Mouse (Mus musculus) liver, embryonic 14.5 days (tissue): ENCODE data around the gene Dner. TPM values are rescaled to one million over a fixed set of nuclear protein-coding genes. Genes with fewer than 3 reads are reported as not detected.

Experiments used
- ATAC-seq: fragments of 200-750 bp; cut with Nextera tagmentation; 2 replicates; pipeline ENCODE4 v1.8.0; 2017; ENCODE audit warnings: moderate number of reproducible peaks, mild to moderate bottlenecking, moderate library complexity; ENCODE audit not compliant: insufficient read depth
- DNase-seq, 3 experiments: peaks; one replicate each; pipeline ENCODE4 v3.0.0-alpha.2; 2012 to 2013; ENCODE audit warnings: low read depth in 3 of 3, low spot score in 3 of 3
- H3K27ac ChIP-seq: fragments of 300-500 bp; sonication (generic); 2 replicates; pipeline ENCODE4 v1.5.1; 2014; ENCODE audit warnings: moderate library complexity, mild to moderate bottlenecking, control low read depth, inconsistent platforms
- H3K27me3 ChIP-seq: fragments of 300-500 bp; sonication (generic); 2 replicates; pipeline ENCODE4 v1.6.1; 2014; ENCODE audit warnings: mild to moderate bottlenecking, low read length, moderate library complexity; ENCODE audit not compliant: control insufficient read depth, insufficient read depth
- H3K36me3 ChIP-seq: fragments of 300-500 bp; sonication (generic); replicated peaks from 2 replicates; pipeline ENCODE4 v1.6.1; 2014; ENCODE audit warnings: low read depth; ENCODE audit not compliant: control insufficient read depth, insufficient read depth
- H3K4me1 ChIP-seq, 2 experiments: fragments of 200-500 bp in 1 of 2; fragments of 300-500 bp in 1 of 2; sonication (generic) in 1 of 2; replicated peaks; 2 replicates each; pipeline ENCODE4 v1.6.1; 2012 to 2014; ENCODE audit warnings: antibody characterized with exemption in 1 of 2, inconsistent platforms in 1 of 2, low read length in 1 of 2; ENCODE audit not compliant: control insufficient read depth in 2 of 2, insufficient read depth in 2 of 2
- H3K4me2 ChIP-seq: fragments of 300-500 bp; sonication (generic); 2 replicates; pipeline ENCODE4 v1.6.1; 2014; ENCODE audit warnings: low read depth, mild to moderate bottlenecking, control low read depth, moderate library complexity
- H3K4me3 ChIP-seq, 2 experiments: fragments of 200-500 bp in 1 of 2; fragments of 300-500 bp in 1 of 2; sonication (generic) in 1 of 2; 2 replicates each; pipeline ENCODE4 v1.5.1; 2012 to 2014; ENCODE audit warnings: low read depth in 2 of 2, low read length in 2 of 2, mild to moderate bottlenecking in 2 of 2, control low read depth in 1 of 2, inconsistent platforms in 1 of 2, moderate library complexity in 1 of 2; ENCODE audit not compliant: insufficient read depth in 1 of 2
- H3K9ac ChIP-seq: fragments of 300-500 bp; sonication (generic); replicated peaks from 2 replicates; pipeline ENCODE4 v1.6.1; 2014; ENCODE audit warnings: mild to moderate bottlenecking, control low read depth, moderate library complexity
- H3K9me3 ChIP-seq: fragments of 300-500 bp; sonication (generic); 2 replicates; pipeline ENCODE4 v1.6.1; 2016; ENCODE audit warnings: low read length, mixed read lengths; ENCODE audit not compliant: control insufficient read depth
- CTCF ChIP-seq: IDR thresholded peaks from 2 replicates; pipeline ENCODE4 v1.5.1; 2016; ENCODE audit warnings: antibody characterized with exemption, low read depth, control low read depth
- EP300 ChIP-seq: IDR thresholded peaks from 2 replicates; pipeline ENCODE4 v1.6.1; 2016; ENCODE audit warnings: antibody characterized with exemption, low read depth
- WGBS: fragments of 180-500 bp; shearing (Covaris S2); extraction: QIAGEN DNeasy Blood & Tissue Kit; methylation state at CpG from one replicate; pipeline ENCODE4 v1.1.7; 2014; ENCODE audit not compliant: insufficient replicate concordance; 5-methylcytosine and 5-hydroxymethylcytosine counted together
- polyA plus RNA-seq, 2 experiments: library from polyadenylated mRNA; depleted of rRNA in 1 of 2; stranded (reverse) in 1 of 2; unstranded in 1 of 2; fragments of >200 nt; fragmentation: Nextera tagmentation in 1 of 2; extraction: Ambion mirVana in 1 of 2; gene quantifications; 2 replicates each; pipeline versions ENCODE4 v1.2.1 to v1.2.3; 2012 to 2014

Dner gene
- polyA plus RNA-seq, 2 experiments = 0.02 TPM; not detected in 1

GRCm38 (mm10) chr1:84417761-84418238 lies 278.2 kb downstream of the Dner start:
- WGBS = 71% methylated on average over 9 of the region's 9 CpGs
- no peaks in the 10 kb centered on the region for H3K9me3 ChIP-seq
- no peak overlapping the region for H3K4me2 ChIP-seq
- H3K4me1 ChIP-seq = no peaks in the 10 kb centered on the region
- no peak overlapping the region for H3K4me3 ChIP-seq
- ATAC-seq = no peak
- TF ChIP-seq EP300 = no peak
- no peak for TF ChIP-seq CTCF
- no peaks in the 10 kb centered on the region for H3K36me3 ChIP-seq
- H3K27ac ChIP-seq = no peak overlapping the region
- H3K9ac ChIP-seq = no peak overlapping the region
- H3K27me3 ChIP-seq = no peaks in the 10 kb centered on the region
- no peak for DNase-seq

GRCm38 (mm10) chr1:84417276-84417675 lies 278.7 kb downstream of the Dner start:
- TF ChIP-seq CTCF (no peak), EP300 (no peak)
- Histone ChIP-seq H3K4me2 (no peak overlapping the region), H3K9me3 (no peaks in the 10 kb centered on the region), H3K9ac (no peak overlapping the region), H3K4me3 (no peak overlapping the region), H3K27me3 (no peaks in the 10 kb centered on the region), H3K27ac (no peak overlapping the region), H3K4me1 (no peaks in the 10 kb centered on the region), H3K36me3 (no peaks in the 10 kb centered on the region)
- WGBS = 65% methylated on average over 6 of the region's 6 CpGs
- no peak for ATAC-seq
- no peak for DNase-seq

DNA sequence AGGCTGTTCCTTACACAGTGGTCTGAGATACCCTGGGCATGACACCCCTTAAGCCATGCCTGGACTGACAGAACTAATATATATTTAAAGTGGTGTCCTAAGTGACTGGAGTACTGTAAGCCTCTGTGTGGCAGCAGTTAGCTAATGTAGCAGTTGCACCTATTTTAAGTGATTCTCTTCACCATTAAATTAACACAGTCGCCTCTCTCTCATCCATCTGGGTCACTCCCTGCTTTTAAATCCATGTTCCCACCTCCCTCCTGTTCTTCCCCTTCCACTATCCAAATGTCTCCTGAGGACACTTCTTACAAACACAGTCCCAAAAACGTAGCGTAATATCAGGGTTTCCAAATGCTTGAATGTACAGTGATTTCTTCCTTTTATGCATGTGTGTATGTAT lies 281.6 kb downstream of the Dner start:
- no peaks in the 10 kb centered on the region for H3K9me3 ChIP-seq
- TF ChIP-seq CTCF (no peak), EP300 (no peak)
- no peak overlapping the region for H3K27ac ChIP-seq
- DNase-seq (no peak), ATAC-seq (no peak)
- no peaks in the 10 kb centered on the region for H3K27me3 ChIP-seq
- H3K4me1 ChIP-seq = no peaks in the 10 kb centered on the region
- H3K36me3 ChIP-seq = no peaks in the 10 kb centered on the region
- H3K4me2 ChIP-seq = no peak overlapping the region
- WGBS = 64% methylated on average over 3 of the region's 3 CpGs
- no peak overlapping the region for H3K4me3 ChIP-seq
- no peak overlapping the region for H3K9ac ChIP-seq

GRCm38 (mm10) chr1:84409514-84409913 lies 286.5 kb downstream of the Dner start:
- 58% methylated on average over 2 of the region's 2 CpGs for WGBS
- H3K9me3 ChIP-seq = no peaks in the 10 kb centered on the region
- H3K4me2 ChIP-seq = no peak overlapping the region
- TF ChIP-seq CTCF (no peak), EP300 (no peak)
- no peak overlapping the region for H3K27ac ChIP-seq
- peaks cover 0 to 2% of the 10 kb centered on the region in 2 experiments; a peak in 1 of 4 replicates for H3K4me1 ChIP-seq
- ATAC-seq = no peak
- no peak overlapping the region for H3K4me3 ChIP-seq
- H3K9ac ChIP-seq = no peak overlapping the region
- H3K36me3 ChIP-seq = no peaks in the 10 kb centered on the region
- H3K27me3 ChIP-seq = no peaks in the 10 kb centered on the region
- DNase-seq = no peak

DNA sequence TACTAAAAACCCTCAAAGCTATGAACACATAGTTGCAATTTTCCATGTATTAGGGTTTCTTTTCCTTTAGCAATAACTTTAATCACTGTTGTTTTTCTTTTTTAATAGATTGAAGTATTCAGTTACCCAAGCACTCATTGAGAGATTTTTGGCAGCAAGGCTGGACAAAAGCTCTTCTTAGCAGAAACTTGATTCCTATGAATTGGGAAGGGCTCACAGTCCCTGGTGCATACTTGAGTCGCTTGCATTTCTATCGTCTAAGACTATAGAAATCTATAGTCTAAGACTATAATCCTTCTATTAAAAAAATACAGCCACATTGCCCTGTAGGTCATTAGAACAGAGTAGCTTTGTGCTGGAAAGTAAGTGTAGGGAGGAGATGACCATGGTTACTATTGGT lies 287.1 kb downstream of the Dner start:
- H3K4me1 ChIP-seq = peaks cover 0 to 2% of the 10 kb centered on the region in 2 experiments; a peak in 1 of 4 replicates

More for the DNA sequence above, 287.1 kb downstream of the Dner start:
- H3K4me2 ChIP-seq = no peak overlapping the region
- no peak for ATAC-seq
- no peak for DNase-seq
- WGBS = 63% methylated on average over 2 of the region's 2 CpGs
- H3K4me3 ChIP-seq = no peak overlapping the region
- TF ChIP-seq EP300 = no peak
- TF ChIP-seq CTCF = no peak
- H3K27me3 ChIP-seq = no peaks in the 10 kb centered on the region
- no peak overlapping the region for H3K9ac ChIP-seq
- H3K36me3 ChIP-seq = no peaks in the 10 kb centered on the region
- H3K9me3 ChIP-seq = no peaks in the 10 kb centered on the region
- H3K27ac ChIP-seq = no peak overlapping the region
